In the genomic region with DNA sequence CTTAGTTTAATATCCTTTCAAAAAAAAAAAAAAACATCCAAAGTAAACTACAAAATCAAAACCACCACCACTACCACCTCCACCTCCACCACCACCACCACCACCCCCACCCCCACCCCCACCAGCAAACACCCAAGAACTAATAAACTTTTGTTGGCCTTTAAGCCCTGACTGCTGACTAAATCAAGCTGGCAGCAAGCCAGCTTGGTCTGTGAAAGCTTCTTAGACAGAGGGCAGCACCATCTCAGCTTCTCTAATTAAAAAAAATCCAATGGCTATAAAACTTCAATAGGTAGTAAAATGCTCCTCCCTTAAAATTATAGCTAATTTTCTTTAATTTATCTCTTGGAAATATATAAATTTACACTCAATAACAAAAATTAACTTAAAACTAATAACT, we compare ENCODE assay signal across 13 mouse cellular contexts.
DNase-seq lines count a peak whose midpoint lies in the region; ATAC-seq lines count a peak whose summit lies in the region.
"Had no signal": no experiment of that assay in that cellular context is flagged by ENCODE, and none has a peak within 500 bp of the region (broad histone marks: within the 10 kb centered on the region; RNA-seq: fewer than 3 reads in every experiment).

No protein-coding gene starts in this region.

- no peaks in the 10 kb centered on the region for H3K36me3 ChIP-seq in embryonic facial prominence, embryonic 11.5 days (replicated peaks; ENCODE audit: control insufficient read depth, insufficient read depth, low read depth, low read length)
- no peaks in the 10 kb centered on the region for H3K36me3 ChIP-seq in embryonic facial prominence, embryonic 10.5 days (replicated peaks)
- H3K36me3 ChIP-seq: liver, embryonic 13.5 days; midbrain, embryonic 12.5 days had no signal

- ATAC-seq in embryonic facial prominence, embryonic 11.5 days (replicated peaks; ENCODE audit: insufficient number of reproducible peaks, low FRiP score, low TSS enrichment, low read depth), result no peak
- ATAC-seq: inflammation-experienced regulatory T-cells, adult 6 months had no signal

- peak; percentile 1 for DNase-seq in embryonic facial prominence, embryonic 11.5 days (ENCODE audit: low spot score)
- DNase-seq in embryonic facial prominence, embryonic 10.5 days (ENCODE audit: low spot score), result no peak
- peak; percentile 0 for DNase-seq in kidney, postnatal 14 days
- no peak for DNase-seq in kidney, adult 11 months
- peak; percentile 1 for DNase-seq in Muller cell, postnatal 12 days (ENCODE audit: inconsistent ontology term)
- peak; percentile 20 for DNase-seq in mesoderm, embryonic 11.5 days (ENCODE audit: low read depth, low spot score)
- no peak for DNase-seq in spleen, adult 18-20 months
- no peak for DNase-seq in lung, adult 18-20 months
- DNase-seq: gastrocnemius, postnatal 10 days; liver, embryonic 13.5 days; lung, postnatal 14 days had no signal

- no peak overlapping the region for H3K9ac ChIP-seq in embryonic facial prominence, embryonic 11.5 days (replicated peaks; ENCODE audit: low read length)
- H3K9ac ChIP-seq: liver, embryonic 13.5 days; midbrain, embryonic 12.5 days had no signal

- no peaks in the 10 kb centered on the region for H3K9me3 ChIP-seq in embryonic facial prominence, embryonic 11.5 days (replicated peaks; ENCODE audit: control insufficient read depth, low read length)
- H3K9me3 ChIP-seq in embryonic facial prominence, embryonic 10.5 days, result no peaks in the 10 kb centered on the region
- H3K9me3 ChIP-seq: liver, embryonic 13.5 days; midbrain, embryonic 12.5 days had no signal

- H3K4me1 ChIP-seq in embryonic facial prominence, embryonic 11.5 days (ENCODE audit: control insufficient read depth, insufficient read depth, low read length), result no peaks in the 10 kb centered on the region
- H3K4me1 ChIP-seq in embryonic facial prominence, embryonic 10.5 days, result no peaks in the 10 kb centered on the region
- H3K4me1 ChIP-seq: liver, embryonic 13.5 days; midbrain, embryonic 12.5 days had no signal

- H3K4me2 ChIP-seq in embryonic facial prominence, embryonic 11.5 days (ENCODE audit: low read depth, low read length), result no peak overlapping the region
- H3K4me2 ChIP-seq: liver, embryonic 13.5 days; midbrain, embryonic 12.5 days had no signal

- no peaks in the 10 kb centered on the region for H3K27me3 ChIP-seq in embryonic facial prominence, embryonic 11.5 days (ENCODE audit: control insufficient read depth, insufficient read depth, low read length)
- no peaks in the 10 kb centered on the region for H3K27me3 ChIP-seq in embryonic facial prominence, embryonic 10.5 days (replicated peaks; ENCODE audit: low read depth, poor library complexity, severe bottlenecking)
- H3K27me3 ChIP-seq: liver, embryonic 13.5 days; midbrain, embryonic 12.5 days had no signal

- H3K4me3 ChIP-seq in embryonic facial prominence, embryonic 11.5 days (ENCODE audit: low read depth, low read length), result no peak overlapping the region
- H3K4me3 ChIP-seq in embryonic facial prominence, embryonic 10.5 days, result no peak overlapping the region
- H3K4me3 ChIP-seq: liver, embryonic 13.5 days; midbrain, embryonic 12.5 days had no signal

- H3K27ac ChIP-seq in embryonic facial prominence, embryonic 11.5 days (replicated peaks; ENCODE audit: low read depth, low read length), result no peak overlapping the region
- H3K27ac ChIP-seq in embryonic facial prominence, embryonic 10.5 days (replicated peaks), result no peak overlapping the region
- H3K27ac ChIP-seq: liver, embryonic 13.5 days; midbrain, embryonic 12.5 days had no signal

Comparison
In these comparisons a context has a peak if more than half of its experiments do, and no peak if none do; other contexts are left out.
1. DNase-seq: peak in embryonic facial prominence, embryonic 11.5 days (single experiment), kidney, postnatal 14 days (single experiment), Muller cell, postnatal 12 days (single experiment) and mesoderm, embryonic 11.5 days (single experiment); none in embryonic facial prominence, embryonic 10.5 days (single experiment), kidney, adult 11 months (single experiment), spleen, adult 18-20 months (0 of 2) and lung, adult 18-20 months (0 of 2).